8 mouse cellular contexts compared by ENCODE assay signal in genomic region chr1:168416729-168417437, GRCm38 (mm10). TPM values are rescaled to one million over a fixed set of nuclear protein-coding genes. Genes with fewer than 3 reads are reported as not detected.
DNase-seq lines count a peak whose midpoint lies in the region; ATAC-seq lines count a peak whose summit lies in the region.

No protein-coding gene starts in this region.

- H3K27ac ChIP-seq in forebrain, embryonic 13.5 days = peak overlapping the region; percentile 84
- no peak overlapping the region for H3K27ac ChIP-seq in limb, embryonic 13.5 days

- 7% methylated on average over 11 of the region's 11 CpGs for WGBS in forebrain, embryonic 13.5 days
- 24% methylated on average over 11 of the region's 11 CpGs for WGBS in limb, embryonic 13.5 days

- ATAC-seq in frontal cortex, adult (ENCODE audit: low TSS enrichment) = 0 out of 2 replicates have a peak, but pooled peaks have one; percentile 33
- peak; percentile 57 for ATAC-seq in forebrain, embryonic 13.5 days
- peak; percentile 73 for ATAC-seq in limb, embryonic 13.5 days (ENCODE audit: low FRiP score, low read depth)

- DNase-seq in frontal cortex, postnatal 10 days (ENCODE audit: low spot score in 2 of 2) = no peak
- peak; percentile 59 for DNase-seq in 3T3-L1 (ENCODE audit: low read depth, low spot score)
- no peak for DNase-seq in c-Kit-positive CD71-positive TER-119-positive erythroid progenitor cells, embryonic 14.5 days (ENCODE audit: low spot score)
- DNase-seq in layer of hippocampus, adult 11-12 months (ENCODE audit: low spot score) = no peak
- no peak for DNase-seq in ovary, postnatal 10 days (ENCODE audit: low spot score)

- peak overlapping the region; percentile 48 for H3K4me2 ChIP-seq in forebrain, embryonic 13.5 days
- H3K4me2 ChIP-seq in limb, embryonic 13.5 days (replicated peaks) = no peak overlapping the region

- peaks cover 49% of the 10 kb centered on the region for H3K36me3 ChIP-seq in forebrain, embryonic 13.5 days (ENCODE audit: poor library complexity, severe bottlenecking)
- H3K36me3 ChIP-seq in limb, embryonic 13.5 days = peaks cover 37% of the 10 kb centered on the region

- H3K27me3 ChIP-seq in forebrain, embryonic 13.5 days = no peaks in the 10 kb centered on the region
- no peaks in the 10 kb centered on the region for H3K27me3 ChIP-seq in limb, embryonic 13.5 days

- H3K4me3 ChIP-seq in forebrain, embryonic 13.5 days = 0 out of 2 replicates have a peak overlapping the region, but pooled peaks have one; percentile 3
- no peak overlapping the region for H3K4me3 ChIP-seq in limb, embryonic 13.5 days

- peak overlapping the region; percentile 59 for H3K9ac ChIP-seq in forebrain, embryonic 13.5 days
- H3K9ac ChIP-seq in limb, embryonic 13.5 days = peak overlapping the region; percentile 39; the same call in 1 of the 2 replicates

- peaks cover 68% of the 10 kb centered on the region for H3K4me1 ChIP-seq in forebrain, embryonic 13.5 days
- peaks cover 31% of the 10 kb centered on the region for H3K4me1 ChIP-seq in limb, embryonic 13.5 days

- no peaks in the 10 kb centered on the region for H3K9me3 ChIP-seq in forebrain, embryonic 13.5 days (replicated peaks)
- H3K9me3 ChIP-seq in limb, embryonic 13.5 days = no peaks in the 10 kb centered on the region

RNA-seq across cellular contexts. Expression of gene Pbx1, which starts 15.2 kb away (rescaled TPM):
- 72.2 and 78.9 TPM in 2 replicates for polyA plus RNA-seq in forebrain, embryonic 13.5 days (2015; fragmentation: Nextera tagmentation; extraction: Ambion mirVana)
- polyA plus RNA-seq in limb, embryonic 13.5 days (2015; fragmentation: Nextera tagmentation; extraction: Ambion mirVana) = 31.6 and 33.0 TPM in 2 replicates
